Mouse (Mus musculus) adrenal gland, postnatal 10 days (tissue): ENCODE data around the gene Sp6. TPM values are rescaled to one million over a fixed set of nuclear protein-coding genes. Genes with fewer than 3 reads are reported as not detected.

Source experiments
- DNase-seq: peaks from one replicate; pipeline ENCODE4 v3.0.0; 2021; ENCODE audit warnings: mixed read lengths
- long read RNA-seq, 2 experiments: library from polyadenylated mRNA; stranded (forward); transcript quantifications; one replicate each; pipeline ENCODE4 v2.0.0; 2021
- total RNA-seq, 2 experiments: library from RNA; stranded (reverse); gene quantifications; 2 replicates each; pipeline ENCODE4 v1.2.3; 2021

Sp6 gene
- total RNA-seq: under 1 TPM; 0.18 to 0.30 TPM
- long read RNA-seq, experiment 1: 0 reads
- long read RNA-seq, experiment 2, partial matches to known transcripts: 0 of 1 reads
- long read RNA-seq, experiment 2, other reads (novel, unspliced or antisense): 1 of 1 reads

DNA sequence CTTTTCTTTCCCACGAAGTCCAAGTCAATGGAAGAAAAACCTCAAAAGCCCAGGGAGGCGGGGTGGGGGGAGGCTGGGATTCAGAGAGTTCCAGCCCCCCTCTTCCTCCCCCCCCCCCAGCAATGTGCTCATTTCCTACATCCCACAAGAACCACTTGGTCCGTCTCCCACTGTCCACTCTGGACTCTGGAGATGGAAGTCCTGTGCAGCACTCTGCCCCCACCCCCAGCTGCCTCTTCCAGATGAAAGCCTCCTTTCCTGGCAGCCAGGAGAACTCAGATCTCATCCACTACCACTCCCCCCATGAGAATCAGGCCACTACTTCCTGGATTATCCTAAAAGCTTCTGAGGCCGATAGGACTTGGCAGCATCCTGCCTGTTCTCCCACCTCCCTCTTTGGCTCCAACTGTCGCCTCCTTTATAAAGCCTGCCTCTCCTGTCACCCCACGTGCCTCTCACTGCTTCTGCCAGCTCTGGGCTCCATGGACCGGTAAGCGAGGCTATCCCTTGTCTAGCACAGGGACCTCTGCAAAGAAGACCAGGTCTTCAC is at the start of gene Sp6:
Gene Sp6, plus strand, starts transcription at position 274 of the 550 bp plus-strand sequence.
- DNase-seq: no peak

GRCm38 (mm10) chr11:96963580-96963979 is 49.6 kb upstream of the Sp6 start:
- peak; percentile 95 for DNase-seq

DNA sequence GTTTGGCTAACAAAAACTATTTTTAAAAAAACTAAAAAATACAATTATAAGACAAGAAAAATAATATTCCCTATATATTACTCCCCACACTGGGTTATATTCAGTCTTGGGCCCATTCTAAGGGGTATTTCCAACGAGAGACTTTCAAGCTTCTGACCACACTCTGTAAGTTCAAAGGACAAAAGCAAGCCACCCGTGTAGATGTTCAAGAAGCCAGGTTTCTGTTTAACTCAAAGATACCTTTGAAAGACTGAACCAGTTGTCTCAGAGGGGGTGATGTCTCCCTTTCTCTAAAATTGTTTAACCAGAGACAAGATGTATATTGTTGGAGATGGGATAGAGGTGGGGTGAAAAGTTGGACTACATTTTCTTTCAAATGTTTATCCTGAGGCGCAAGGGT is 47.0 kb upstream of the Sp6 start:
- DNase-seq: no peak

- peak; percentile 48 for DNase-seq
Observed at GRCm38 (mm10) chr11:96966914-96967543, 46.2 kb upstream of the Sp6 start.

- DNase-seq: no peak
Observed at GRCm38 (mm10) chr11:96967544-96968269, 45.5 kb upstream of the Sp6 start.

GRCm38 (mm10) chr11:96968476-96968875 is 44.7 kb upstream of the Sp6 start:
- peak; percentile 41 for DNase-seq

GRCm38 (mm10) chr11:96969280-96969722 is 43.9 kb upstream of the Sp6 start:
- peak; percentile 55 for DNase-seq

GRCm38 (mm10) chr11:96969746-96970145 is 43.4 kb upstream of the Sp6 start:
- peak; percentile 63 for DNase-seq

DNA sequence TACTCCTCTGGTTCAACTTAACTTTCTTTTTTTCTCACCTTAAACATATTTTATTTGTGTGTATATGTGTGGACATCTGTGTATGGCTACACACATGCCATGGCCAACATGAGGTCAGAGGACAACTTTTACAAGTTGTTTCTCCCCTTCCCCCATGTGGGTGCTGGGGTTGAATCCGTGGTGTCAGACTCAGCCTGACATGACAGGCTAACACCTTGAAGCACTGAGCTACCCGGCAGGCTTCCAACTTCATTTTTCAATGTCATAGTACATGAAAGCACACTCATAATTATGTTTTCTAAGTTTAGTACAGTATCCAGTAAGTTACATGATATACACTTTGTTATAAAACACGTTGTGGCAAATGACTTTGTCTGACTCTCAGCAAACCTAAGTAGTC is 42.9 kb upstream of the Sp6 start:
- DNase-seq: no peak

- DNase-seq: no peak
Observed at GRCm38 (mm10) chr11:96972906-96973305, 40.3 kb upstream of the Sp6 start.

- no peak for DNase-seq
Observed at GRCm38 (mm10) chr11:96973426-96973964, 39.7 kb upstream of the Sp6 start.

- DNase-seq: no peak
Observed at GRCm38 (mm10) chr11:96974813-96975212, 38.4 kb upstream of the Sp6 start.

GRCm38 (mm10) chr11:96975511-96976378 is 37.4 kb upstream of the Sp6 start:
- DNase-seq: no peak

- no peak for DNase-seq
Observed at GRCm38 (mm10) chr11:96976379-96976687, 36.9 kb upstream of the Sp6 start.

GRCm38 (mm10) chr11:96976911-96977591 is 36.1 kb upstream of the Sp6 start:
- DNase-seq: peak; percentile 93

- DNase-seq: peak; percentile 97
Observed at GRCm38 (mm10) chr11:96977606-96978400, 35.4 kb upstream of the Sp6 start.

- DNase-seq: no peak
Observed at GRCm38 (mm10) chr11:96978401-96979246, 34.6 kb upstream of the Sp6 start.

GRCm38 (mm10) chr11:96979329-96979728 is 33.9 kb upstream of the Sp6 start:
- DNase-seq: no peak

DNA sequence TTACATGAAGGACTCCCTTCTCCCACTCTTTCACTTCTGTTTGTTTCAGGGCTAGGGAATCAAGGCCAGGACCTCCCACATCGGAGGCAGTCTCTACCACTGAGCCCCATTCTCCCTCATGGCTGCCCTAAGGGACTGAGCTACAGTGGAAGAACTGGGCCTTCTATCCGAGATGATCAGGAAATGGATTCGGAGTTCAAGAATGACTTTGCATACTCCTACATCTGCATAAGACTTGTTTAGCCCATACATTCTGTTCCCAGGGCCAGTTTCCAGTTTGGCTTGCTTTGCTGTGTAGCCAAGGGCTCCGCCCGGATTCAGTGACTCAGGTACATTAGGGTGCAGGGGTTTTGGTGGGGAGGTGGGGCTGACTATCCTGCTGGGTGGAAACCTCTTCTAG is 33.2 kb upstream of the Sp6 start:
- DNase-seq: no peak

- DNase-seq: no peak
Observed at GRCm38 (mm10) chr11:96981461-96981860, 31.7 kb upstream of the Sp6 start.
